Mouse (Mus musculus): ENCODE data around the gene Cnnm2. TPM values are rescaled to one million over a fixed set of nuclear protein-coding genes. Genes with fewer than 3 reads are reported as not detected.

The Cnnm2 gene
- 6.7 and 9.8 TPM in 2 replicates for polyA plus RNA-seq (2012; rRNA removed)
- 4.8 TPM in 2 replicates for polyA plus RNA-seq (2014; fragmentation: Nextera tagmentation; extraction: Ambion mirVana)

GRCm38 (mm10) chr19:46761247-46761946 lies at the start of gene Cnnm2:
Gene Cnnm2 (plus strand): TSS chr19:46761596.
- peak within 1 kb of the TSS; percentile 67 for H3K9ac ChIP-seq (ENCODE audit: low read depth, low read length, severe bottlenecking)
- peak within 1 kb of the TSS; percentile 86 for H3K4me3 ChIP-seq (replicated peaks; ENCODE audit: low read length)
- peaks cover 22% of the 10 kb centered on the region for H3K4me1 ChIP-seq (ENCODE audit: control insufficient read depth, insufficient read depth, low read length)
- H3K9me3 ChIP-seq (ENCODE audit: control insufficient read depth, low read length): no peaks in the 10 kb centered on the region
- DNase-seq (ENCODE audit: low spot score) (peak; percentile 99), ATAC-seq (ENCODE audit: low FRiP score, low read depth) (peak; percentile 97)
- peaks cover 31% of the 10 kb centered on the region for H3K27me3 ChIP-seq (ENCODE audit: control insufficient read depth, insufficient read depth, low read length)
- H3K36me3 ChIP-seq (ENCODE audit: control insufficient read depth, insufficient read depth, low read length): no peaks in the 10 kb centered on the region
- whole genome bisulfite sequencing: under 1% methylated on average over 52 of the region's 59 CpGs
- H3K27ac ChIP-seq (replicated peaks; ENCODE audit: low read depth, low read length): peak within 1 kb of the TSS; percentile 43; the same call in 1 of the 2 replicates
- peak; percentile 47; the same call in 1 of the 2 replicates for TF ChIP-seq POLR2A (IDR thresholded peaks at IDR 0.05; ENCODE audit: borderline replicate concordance, extremely low read depth, insufficient read depth, insufficient read length)
- H3K4me2 ChIP-seq (replicated peaks; ENCODE audit: low read depth, low read length, severe bottlenecking): peak within 1 kb of the TSS; percentile 100

- Histone ChIP-seq H3K9ac (ENCODE audit: low read depth, low read length, severe bottlenecking) (no peak overlapping the region), H3K27ac (replicated peaks; ENCODE audit: low read depth, low read length) (no peak overlapping the region), H3K4me2 (replicated peaks; ENCODE audit: low read depth, low read length, severe bottlenecking) (no peak overlapping the region), H3K4me3 (replicated peaks; ENCODE audit: low read length) (no peak overlapping the region), H3K9me3 (ENCODE audit: control insufficient read depth, low read length) (no peaks in the 10 kb centered on the region), H3K4me1 (ENCODE audit: control insufficient read depth, insufficient read depth, low read length) (no peaks in the 10 kb centered on the region), H3K36me3 (ENCODE audit: control insufficient read depth, insufficient read depth, low read length) (peaks cover 9% of the 10 kb centered on the region), H3K27me3 (ENCODE audit: control insufficient read depth, insufficient read depth, low read length) (no peaks in the 10 kb centered on the region)
- ATAC-seq (ENCODE audit: low FRiP score, low read depth) (no peak), DNase-seq (ENCODE audit: low spot score) (no peak)
- no peak for TF ChIP-seq POLR2A (IDR thresholded peaks at IDR 0.05; ENCODE audit: borderline replicate concordance, extremely low read depth, insufficient read depth, insufficient read length)
- 86% methylated on average over 8 of the region's 8 CpGs for whole genome bisulfite sequencing
Observed at GRCm38 (mm10) chr19:46714234-46714633, 47.2 kb upstream of the Cnnm2 start.

GRCm38 (mm10) chr19:46715016-46715415 lies 46.4 kb upstream of the Cnnm2 start:
- DNase-seq (ENCODE audit: low spot score): no peak
- Histone ChIP-seq H3K4me3 (replicated peaks; ENCODE audit: low read length) (no peak overlapping the region), H3K4me1 (ENCODE audit: control insufficient read depth, insufficient read depth, low read length) (no peaks in the 10 kb centered on the region), H3K9ac (ENCODE audit: low read depth, low read length, severe bottlenecking) (no peak overlapping the region), H3K27ac (replicated peaks; ENCODE audit: low read depth, low read length) (no peak overlapping the region), H3K9me3 (ENCODE audit: control insufficient read depth, low read length) (no peaks in the 10 kb centered on the region), H3K4me2 (replicated peaks; ENCODE audit: low read depth, low read length, severe bottlenecking) (no peak overlapping the region), H3K27me3 (ENCODE audit: control insufficient read depth, insufficient read depth, low read length) (no peaks in the 10 kb centered on the region), H3K36me3 (ENCODE audit: control insufficient read depth, insufficient read depth, low read length) (peaks cover 11% of the 10 kb centered on the region)
- TF ChIP-seq POLR2A (IDR thresholded peaks at IDR 0.05; ENCODE audit: borderline replicate concordance, extremely low read depth, insufficient read depth, insufficient read length): no peak
- WGBS: 86% methylated on average over 8 of the region's 8 CpGs
- no peak for ATAC-seq (ENCODE audit: low FRiP score, low read depth)

- no peak overlapping the region for H3K27ac ChIP-seq (replicated peaks; ENCODE audit: low read depth, low read length)
- no peaks in the 10 kb centered on the region for H3K9me3 ChIP-seq (ENCODE audit: control insufficient read depth, low read length)
- no peak overlapping the region for H3K9ac ChIP-seq (ENCODE audit: low read depth, low read length, severe bottlenecking)
- 83% methylated on average over 4 of the region's 4 CpGs for WGBS
- DNase-seq (ENCODE audit: low spot score) (no peak), ATAC-seq (ENCODE audit: low FRiP score, low read depth) (no peak)
- no peak for TF ChIP-seq POLR2A (IDR thresholded peaks at IDR 0.05; ENCODE audit: borderline replicate concordance, extremely low read depth, insufficient read depth, insufficient read length)
- no peak overlapping the region for H3K4me2 ChIP-seq (replicated peaks; ENCODE audit: low read depth, low read length, severe bottlenecking)
- no peak overlapping the region for H3K4me3 ChIP-seq (replicated peaks; ENCODE audit: low read length)
- no peaks in the 10 kb centered on the region for H3K4me1 ChIP-seq (ENCODE audit: control insufficient read depth, insufficient read depth, low read length)
- peaks cover 12% of the 10 kb centered on the region; the same call in 1 of the 2 replicates for H3K36me3 ChIP-seq (ENCODE audit: control insufficient read depth, insufficient read depth, low read length)
- no peaks in the 10 kb centered on the region for H3K27me3 ChIP-seq (ENCODE audit: control insufficient read depth, insufficient read depth, low read length)
Observed at GRCm38 (mm10) chr19:46718150-46718549, 43.2 kb upstream of the Cnnm2 start.

GRCm38 (mm10) chr19:46724411-46724810 lies 37.0 kb upstream of the Cnnm2 start:
- Histone ChIP-seq H3K4me2 (replicated peaks; ENCODE audit: low read depth, low read length, severe bottlenecking) (no peak overlapping the region), H3K4me3 (replicated peaks; ENCODE audit: low read length) (no peak overlapping the region), H3K27ac (replicated peaks; ENCODE audit: low read depth, low read length) (no peak overlapping the region), H3K4me1 (ENCODE audit: control insufficient read depth, insufficient read depth, low read length) (no peaks in the 10 kb centered on the region), H3K9ac (ENCODE audit: low read depth, low read length, severe bottlenecking) (no peak overlapping the region), H3K36me3 (ENCODE audit: control insufficient read depth, insufficient read depth, low read length) (peaks cover 29% of the 10 kb centered on the region), H3K27me3 (ENCODE audit: control insufficient read depth, insufficient read depth, low read length) (no peaks in the 10 kb centered on the region), H3K9me3 (ENCODE audit: control insufficient read depth, low read length) (no peaks in the 10 kb centered on the region)
- 69% methylated on average over 11 of the region's 11 CpGs for WGBS
- ATAC-seq (ENCODE audit: low FRiP score, low read depth): no peak
- DNase-seq (ENCODE audit: low spot score): no peak
- no peak for TF ChIP-seq POLR2A (IDR thresholded peaks at IDR 0.05; ENCODE audit: borderline replicate concordance, extremely low read depth, insufficient read depth, insufficient read length)
